Mouse (Mus musculus) G1E (cell line): ENCODE data around the gene Arhgef18. TPM values are rescaled to one million over a fixed set of nuclear protein-coding genes. Genes with fewer than 3 reads are reported as not detected.

Experiments used
- ATAC-seq: 2 replicates; pipeline ENCODE4 v1.8.0; 2016; ENCODE audit warnings: mild to moderate bottlenecking; ENCODE audit not compliant: insufficient number of reproducible peaks, poor library complexity, low FRiP score, severe bottlenecking; ENCODE audit errors: extremely low read depth
- DNase-seq: peaks from one replicate; pipeline ENCODE4 v3.0.0; 2012; ENCODE audit warnings: low spot score
- H3K27me3 ChIP-seq: 2 replicates; pipeline ENCODE4 v1.6.1; 2012; ENCODE audit warnings: mild to moderate bottlenecking, low read length, inconsistent platforms; ENCODE audit not compliant: insufficient read depth
- H3K36me3 ChIP-seq: replicated peaks from 2 replicates; pipeline ENCODE3; 2012; ENCODE audit warnings: mild to moderate bottlenecking, inconsistent platforms
- H3K4me1 ChIP-seq: 2 replicates; pipeline ENCODE4 v1.6.1; 2012; ENCODE audit warnings: low read depth, low read length, inconsistent platforms, mixed read lengths; ENCODE audit not compliant: insufficient read depth
- H3K4me3 ChIP-seq: 2 replicates; pipeline ENCODE4 v1.5.1; 2012; ENCODE audit warnings: low read depth, mild to moderate bottlenecking, inconsistent platforms, low read length, moderate library complexity, mixed read lengths
- H3K9me3 ChIP-seq: replicated peaks from 2 replicates; pipeline ENCODE4 v1.6.1; 2012; ENCODE audit warnings: inconsistent platforms
- CTCF ChIP-seq: IDR thresholded peaks from 2 replicates; pipeline ENCODE4 v1.5.1; 2012; ENCODE audit warnings: low read depth, low read length, inconsistent platforms, mixed read lengths
- GATA1 ChIP-seq: IDR thresholded peaks from 2 replicates; pipeline ENCODE4 v1.6.1; 2012; ENCODE audit warnings: borderline replicate concordance, low read length, inconsistent platforms, mixed read lengths
- GATA2 ChIP-seq: IDR thresholded peaks from 2 replicates; pipeline ENCODE4 v1.6.1; 2012; ENCODE audit warnings: low read depth, low read length, inconsistent platforms, borderline replicate concordance
- POLR2AphosphoS5 ChIP-seq: IDR thresholded peaks from 2 replicates; pipeline ENCODE4 v1.6.1; 2012; ENCODE audit warnings: low read depth, low read length, inconsistent platforms; ENCODE audit not compliant: insufficient replicate concordance
- TAL1 ChIP-seq: conservative IDR thresholded peaks from 2 replicates; pipeline ENCODE4 v1.6.1; 2012; ENCODE audit warnings: low read depth, low read length, inconsistent platforms, mixed read lengths
- polyA plus RNA-seq: library from polyadenylated mRNA; stranded (reverse); fragments of >175 nt; gene quantifications from 2 replicates; pipeline ENCODE4 v1.2.3, GENCODE M21; 2012
- total RNA-seq, 2 experiments: library from RNA; stranded (forward) in 1 of 2; stranded (reverse) in 1 of 2; fragments of 200-1000 nt in 1 of 2; fragments of >200 nt in 1 of 2; fragmentation: Nextera tagmentation in 1 of 2; gene quantifications; 2 replicates each; pipeline ENCODE4 v1.2.3; 2014 to 2017

Gene Arhgef18
- total and polyA plus RNA-seq, 3 experiments = 13.0 to 37.6 (median 13.3) TPM

DNA sequence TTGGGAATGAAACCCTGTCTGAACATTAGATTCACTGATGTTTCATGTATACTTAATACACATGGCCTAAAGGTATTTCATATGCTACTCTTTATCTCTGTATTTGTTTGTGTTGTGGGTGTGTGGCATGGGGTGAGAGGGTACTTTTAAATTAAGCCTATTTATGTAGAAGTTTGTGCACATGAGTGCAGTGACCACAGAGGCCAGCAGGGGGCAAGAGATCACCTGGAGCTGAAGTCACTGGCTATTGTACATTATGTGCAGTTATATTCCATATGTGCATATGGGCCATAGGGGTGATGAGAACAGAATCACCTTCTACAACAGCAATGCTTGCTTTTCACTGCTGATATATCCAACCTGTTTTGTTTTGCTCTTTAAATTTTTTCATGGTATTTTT lies 17.1 kb upstream of the Arhgef18 start:
- peaks cover 11% of the 10 kb centered on the region for H3K27me3 ChIP-seq
- H3K4me3 ChIP-seq = no peak overlapping the region
- ATAC-seq (no peak), DNase-seq (no peak)
- H3K36me3 ChIP-seq = no peaks in the 10 kb centered on the region
- H3K9me3 ChIP-seq = no peaks in the 10 kb centered on the region
- 0 out of 2 replicates have a peak, but pooled peaks cover 2% of the 10 kb centered on the region for H3K4me1 ChIP-seq
- TF ChIP-seq TAL1 (no peak), GATA2 (no peak), GATA1 (no peak), CTCF (no peak), POLR2AphosphoS5 (no peak)

DNA sequence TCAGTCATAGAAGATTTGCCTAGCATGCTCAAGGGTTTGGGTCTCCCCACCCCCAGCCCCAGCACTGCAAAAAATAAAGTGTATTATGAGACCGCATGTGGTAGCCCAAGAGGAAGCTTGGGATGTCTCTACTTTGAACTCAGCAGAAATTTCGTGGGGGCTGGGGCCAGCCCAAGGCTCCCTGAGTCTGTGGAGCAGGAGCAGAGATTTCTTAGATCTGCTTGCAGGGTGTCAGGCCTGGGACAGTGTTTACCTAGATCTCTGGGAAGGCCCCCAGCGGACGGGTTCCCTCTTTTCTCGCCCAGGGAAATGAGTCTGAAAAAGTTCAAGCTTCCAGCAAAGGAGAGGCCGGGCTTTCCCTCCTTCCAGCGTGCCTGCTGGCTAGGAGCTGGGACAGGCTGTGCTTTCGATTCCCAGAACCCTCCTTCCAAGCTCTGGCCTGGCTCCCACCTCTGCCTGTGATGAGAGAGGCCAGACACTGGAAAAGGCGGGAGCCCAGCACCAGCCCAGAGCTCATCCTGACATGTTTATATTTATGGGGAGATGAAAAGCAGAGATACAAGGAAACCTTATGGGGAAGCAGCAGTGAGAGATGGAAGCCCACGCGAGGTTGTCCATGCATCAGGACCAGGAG lies 16.0 kb upstream of the Arhgef18 start:
- Histone ChIP-seq H3K4me1 (0 out of 2 replicates have a peak, but pooled peaks cover 2% of the 10 kb centered on the region), H3K4me3 (no peak overlapping the region), H3K27me3 (peaks cover 13% of the 10 kb centered on the region), H3K9me3 (no peaks in the 10 kb centered on the region), H3K36me3 (no peaks in the 10 kb centered on the region)
- ATAC-seq (no peak), DNase-seq (no peak)
- no peak for TF ChIP-seq CTCF
- no peak for TF ChIP-seq POLR2AphosphoS5
- TF ChIP-seq TAL1 = no peak
- no peak for TF ChIP-seq GATA1
- no peak for TF ChIP-seq GATA2

DNA sequence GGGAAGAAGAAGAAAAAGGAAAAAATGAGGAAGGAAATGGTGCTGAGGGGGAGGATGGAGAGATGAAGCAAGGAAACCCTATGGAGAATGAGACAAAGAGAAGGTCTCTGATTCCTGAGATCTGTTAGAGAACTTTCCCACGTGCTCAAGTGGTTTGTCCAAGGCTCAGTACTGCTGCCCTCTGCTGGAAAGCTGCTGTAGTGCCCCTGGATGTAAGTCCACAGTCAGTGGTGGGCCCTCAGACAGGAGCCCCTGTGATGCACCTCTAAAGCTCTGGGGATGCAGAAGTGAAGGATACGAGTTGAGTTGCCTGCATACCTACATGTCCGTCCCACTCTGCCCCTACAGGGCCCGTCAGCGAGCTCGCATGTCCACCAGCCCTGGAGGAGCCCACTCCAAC lies 5.5 kb upstream of the Arhgef18 start:
- no peak overlapping the region for H3K4me3 ChIP-seq
- H3K36me3 ChIP-seq = no peaks in the 10 kb centered on the region
- H3K9me3 ChIP-seq = no peaks in the 10 kb centered on the region
- peaks cover 27% of the 10 kb centered on the region for H3K27me3 ChIP-seq
- TF ChIP-seq GATA1 = no peak
- peak; percentile 86 for TF ChIP-seq CTCF
- peak; percentile 55 for DNase-seq
- peaks cover 37% of the 10 kb centered on the region for H3K4me1 ChIP-seq
- ATAC-seq = peak; percentile 67

DNA sequence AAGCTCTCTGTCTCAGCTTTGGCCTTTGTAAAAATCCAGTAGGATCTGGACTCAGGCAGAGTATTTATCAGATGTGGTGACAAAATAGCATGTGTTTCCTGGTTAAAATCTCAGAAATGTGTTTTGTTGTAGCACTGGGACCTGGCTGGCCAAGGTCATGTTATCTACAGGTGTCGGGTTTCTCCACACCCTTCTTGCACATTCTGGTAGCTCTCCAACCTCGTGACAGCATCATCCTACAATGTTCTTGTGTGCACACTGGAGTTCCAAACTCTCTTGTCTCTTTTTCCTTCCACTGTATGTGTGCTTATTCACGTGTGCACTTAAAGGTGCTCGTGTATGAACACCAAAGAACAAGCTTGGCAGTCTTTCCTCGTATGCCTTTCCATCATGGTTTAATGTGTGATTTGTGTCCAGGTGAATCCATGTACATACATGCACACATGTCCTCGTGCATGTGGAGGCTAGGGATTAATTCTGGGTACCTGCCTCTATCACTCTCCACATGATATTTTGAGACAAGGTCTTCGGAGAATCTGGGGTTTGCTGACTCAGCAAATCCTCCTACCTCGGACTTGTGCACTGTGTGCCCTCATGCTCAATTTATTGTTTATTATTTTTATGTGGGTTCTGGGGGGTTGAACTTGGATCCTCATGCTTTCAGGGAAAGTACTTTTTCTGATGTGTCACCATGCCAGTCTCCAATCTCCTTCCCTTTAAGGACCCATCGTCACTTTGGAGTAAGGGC lies 4.0 kb upstream of the Arhgef18 start:
- peaks cover 44% of the 10 kb centered on the region for H3K4me1 ChIP-seq
- no peaks in the 10 kb centered on the region for H3K9me3 ChIP-seq
- H3K36me3 ChIP-seq = no peaks in the 10 kb centered on the region
- no peak for TF ChIP-seq CTCF
- TF ChIP-seq GATA1 = no peak
- TF ChIP-seq POLR2AphosphoS5 = no peak
- no peak for TF ChIP-seq GATA2
- TF ChIP-seq TAL1 = no peak
- DNase-seq (no peak), ATAC-seq (no peak)
- no peak overlapping the region for H3K4me3 ChIP-seq
- H3K27me3 ChIP-seq = peaks cover 27% of the 10 kb centered on the region

DNA sequence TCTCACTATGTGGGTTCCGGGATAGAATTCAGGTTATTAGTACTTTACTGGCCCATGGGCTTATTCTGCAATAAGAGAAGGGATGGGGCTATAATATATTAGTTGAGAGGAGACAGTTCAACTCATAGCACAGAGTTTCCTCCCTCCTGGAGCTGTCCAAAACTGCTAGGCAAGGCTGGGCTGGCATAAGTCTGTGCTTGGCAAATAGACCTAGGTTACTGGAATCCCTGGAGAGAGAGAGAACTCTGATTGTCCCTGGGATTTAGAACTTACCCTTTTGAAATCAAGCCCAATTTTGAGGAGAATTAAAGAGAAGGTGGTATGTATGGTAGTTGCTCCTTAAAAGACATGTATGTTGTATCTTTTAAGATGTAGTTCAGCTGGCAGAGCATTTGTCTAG lies 3.3 kb upstream of the Arhgef18 start:
- Histone ChIP-seq H3K4me3 (no peak overlapping the region), H3K4me1 (peaks cover 50% of the 10 kb centered on the region), H3K27me3 (peaks cover 24% of the 10 kb centered on the region), H3K36me3 (peaks cover 4% of the 10 kb centered on the region), H3K9me3 (no peaks in the 10 kb centered on the region)
- TF ChIP-seq GATA2 (no peak), GATA1 (no peak), POLR2AphosphoS5 (no peak), TAL1 (no peak), CTCF (no peak)
- ATAC-seq (no peak), DNase-seq (no peak)

DNA sequence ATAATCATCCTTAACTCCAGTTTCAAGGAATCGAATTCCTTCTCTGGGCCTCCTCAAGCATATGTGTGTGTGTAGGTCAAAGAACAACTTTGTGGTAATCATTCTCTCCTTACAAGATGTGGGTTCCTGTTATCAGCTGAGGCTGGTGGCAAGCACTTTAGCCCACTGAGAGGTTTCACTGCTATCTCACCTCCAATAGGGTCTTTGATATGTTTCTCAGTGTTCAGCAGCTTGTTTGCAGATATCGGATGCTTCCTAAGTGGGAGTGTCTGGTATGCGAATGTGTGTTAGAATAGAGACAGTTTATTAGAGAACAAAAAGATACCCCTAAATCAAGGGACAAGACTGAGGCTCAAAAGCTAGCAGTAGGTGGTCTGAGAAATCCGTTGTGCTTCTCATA lies 513 bp upstream of the Arhgef18 start:
- Histone ChIP-seq H3K4me3 (peak overlapping the region; percentile 81), H3K27me3 (peaks cover 8% of the 10 kb centered on the region), H3K36me3 (peaks cover 31% of the 10 kb centered on the region), H3K4me1 (peaks cover 69% of the 10 kb centered on the region), H3K9me3 (no peaks in the 10 kb centered on the region)
- no peak for DNase-seq
- TF ChIP-seq TAL1 (no peak), POLR2AphosphoS5 (no peak), CTCF (no peak), GATA2 (no peak), GATA1 (no peak)
- ATAC-seq = no peak
